Mouse (Mus musculus) lung, postnatal 0 days (tissue): ENCODE data around the gene Apba3.
A peak's percentile ranks its signal among the peaks of the same experiment; 100 is the strongest.

Experiments used
- CTCF ChIP-seq: IDR thresholded peaks from 2 replicates; pipeline ENCODE4 v1.5.1; 2016; ENCODE audit warnings: antibody characterized with exemption, mild to moderate bottlenecking
- EP300 ChIP-seq: IDR thresholded peaks from 2 replicates; pipeline ENCODE4 v1.6.1; 2016; ENCODE audit warnings: antibody characterized with exemption, mild to moderate bottlenecking, control low read depth

DNA sequence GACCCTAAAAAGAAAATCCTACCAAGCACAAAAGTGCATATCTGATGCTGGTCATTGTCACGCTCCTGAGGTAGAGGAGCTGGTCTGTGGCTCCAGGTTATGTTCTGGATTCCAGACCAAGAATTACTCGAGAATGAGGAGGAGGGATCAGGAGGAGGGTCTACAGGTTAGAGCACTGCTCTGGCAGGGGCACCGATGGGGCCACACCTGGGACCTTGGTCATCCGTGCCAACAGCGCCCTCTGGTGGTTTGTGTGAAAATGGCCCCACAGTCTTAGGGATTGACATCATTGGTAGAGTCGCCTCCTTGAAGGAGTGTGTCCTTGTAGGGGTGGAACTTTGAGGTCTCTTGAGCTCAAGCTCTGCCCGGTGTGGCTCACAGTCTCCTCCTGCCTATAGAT, 48.8 kb upstream of the Apba3 start:
- TF ChIP-seq CTCF = peak; percentile 88
- TF ChIP-seq EP300 = no peak
